Mouse (Mus musculus) myocyte (in vitro differentiated cells): Measurements from ENCODE around the gene Fgf3.

Source experiments
- MAX ChIP-seq: IDR thresholded peaks from one replicate; pipeline ENCODE4 v1.6.1; 2011; ENCODE audit warnings: low read depth, mild to moderate bottlenecking, control low read depth
- MYOD1 ChIP-seq, 3 experiments: IDR thresholded peaks; one replicate each; pipeline ENCODE4 v1.6.1; 2011; ENCODE audit warnings: control low read depth in 2 of 3, low read depth in 2 of 3, mild to moderate bottlenecking in 2 of 3, moderate library complexity in 1 of 3; ENCODE audit not compliant: insufficient read length in 2 of 3, control insufficient read depth in 1 of 3
- POLR2A ChIP-seq: IDR thresholded peaks from one replicate; pipeline ENCODE4 v1.6.1; 2011; ENCODE audit warnings: low read depth, mild to moderate bottlenecking, control low read depth, moderate library complexity; ENCODE audit not compliant: insufficient read length
- SRF ChIP-seq: IDR thresholded peaks from one replicate; pipeline ENCODE4 v1.6.1; 2011; ENCODE audit warnings: low read depth; ENCODE audit not compliant: control insufficient read depth, insufficient read length
- TCF3 ChIP-seq: IDR thresholded peaks from one replicate; pipeline ENCODE4 v1.6.1; 2011; ENCODE audit warnings: low read depth, control low read depth; ENCODE audit not compliant: insufficient read length

- TF ChIP-seq POLR2A (no peak), MYOD1 (IDR thresholded peaks at IDR 0.05; ENCODE audit: control insufficient read depth in 1 of 3, insufficient read length in 2 of 3, low read depth in 2 of 3) (no peak), MAX (no peak), TCF3 (no peak), SRF (no peak)
These were observed 9.2 kb downstream of the Fgf3 start, which contains the start of gene Fgf4 for GRCm38 (mm10) chr7:144847067-144847466.
